Mouse (Mus musculus) G1E (cell line): ENCODE data around the gene Cc2d1b.

Source experiments
- CTCF ChIP-seq: IDR thresholded peaks from 2 replicates; pipeline ENCODE4 v1.5.1; 2012; ENCODE audit warnings: low read depth, low read length, inconsistent platforms, mixed read lengths
- GATA1 ChIP-seq: IDR thresholded peaks from 2 replicates; pipeline ENCODE4 v1.6.1; 2012; ENCODE audit warnings: borderline replicate concordance, low read length, inconsistent platforms, mixed read lengths
- GATA2 ChIP-seq: IDR thresholded peaks from 2 replicates; pipeline ENCODE4 v1.6.1; 2012; ENCODE audit warnings: low read depth, low read length, inconsistent platforms, borderline replicate concordance
- POLR2AphosphoS5 ChIP-seq: IDR thresholded peaks from 2 replicates; pipeline ENCODE4 v1.6.1; 2012; ENCODE audit warnings: low read depth, low read length, inconsistent platforms; ENCODE audit not compliant: insufficient replicate concordance

GRCm38 (mm10) chr4:108637721-108638120 lies 18.0 kb downstream of the Cc2d1b start:
- no peak for TF ChIP-seq CTCF
- TF ChIP-seq GATA1, result no peak
- no peak for TF ChIP-seq GATA2
- no peak for TF ChIP-seq POLR2AphosphoS5
